In the genomic region with DNA sequence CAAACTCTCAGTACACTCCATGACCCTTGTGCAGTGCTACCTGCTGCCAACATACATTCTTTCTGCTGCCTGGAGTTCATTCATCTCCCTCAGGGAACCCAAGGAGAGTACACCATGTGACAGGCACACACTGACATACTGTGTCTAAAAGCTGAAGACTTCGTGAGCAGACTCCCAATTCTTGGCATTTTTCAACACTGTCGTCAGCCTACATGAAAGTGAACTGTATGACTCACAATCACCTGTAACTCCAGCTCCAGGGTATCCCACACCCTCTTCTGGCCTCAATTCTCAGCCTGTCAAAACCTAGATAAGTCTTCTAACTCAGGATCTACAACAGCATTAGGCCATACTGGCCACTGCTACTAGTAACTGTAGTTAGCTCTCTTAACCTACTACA, we compare ENCODE assay signal across 18 mouse cellular contexts. TPM values are rescaled to one million over a fixed set of nuclear protein-coding genes. Genes with fewer than 3 reads are reported as not detected.
A peak's percentile ranks its signal among the peaks of the same experiment; 100 is the strongest.
DNase-seq lines count a peak whose midpoint lies in the region; ATAC-seq and TF ChIP-seq lines count a peak whose summit lies in the region.
"Had no signal": no experiment of that assay in that cellular context is flagged by ENCODE, and none has a peak within 500 bp of the region (broad histone marks: within the 10 kb centered on the region; RNA-seq: fewer than 3 reads in every experiment).

No protein-coding gene starts in this region.

- H3K36me3 ChIP-seq in stomach, postnatal 0 days (ENCODE audit: control insufficient read depth, insufficient read depth, low read length) = no peaks in the 10 kb centered on the region
- H3K36me3 ChIP-seq in hindbrain, embryonic 12.5 days = no peaks in the 10 kb centered on the region
- H3K36me3 ChIP-seq: heart, embryonic 15.5 days had no signal

- no peak overlapping the region for H3K4me2 ChIP-seq in stomach, postnatal 0 days (replicated peaks; ENCODE audit: low read depth)
- H3K4me2 ChIP-seq in hindbrain, embryonic 12.5 days (replicated peaks) = no peak overlapping the region
- H3K4me2 ChIP-seq: heart, embryonic 15.5 days had no signal

- peak overlapping the region; percentile 62; the same call in 1 of the 2 replicates for H3K27ac ChIP-seq in cerebellum, adult 2 months (ENCODE audit: insufficient read depth, low read length)
- H3K27ac ChIP-seq in stomach, postnatal 0 days (replicated peaks) = no peak overlapping the region
- no peak overlapping the region for H3K27ac ChIP-seq in hindbrain, embryonic 12.5 days
- H3K27ac ChIP-seq: gastrocnemius, adult 2 months; heart, embryonic 15.5 days had no signal

- no peaks in the 10 kb centered on the region for H3K4me1 ChIP-seq in cerebellum, adult 2 months (ENCODE audit: control insufficient read depth, insufficient read depth, low read length)
- no peaks in the 10 kb centered on the region for H3K4me1 ChIP-seq in stomach, postnatal 0 days (replicated peaks; ENCODE audit: control insufficient read depth, insufficient read depth)
- H3K4me1 ChIP-seq in hindbrain, embryonic 12.5 days = peaks cover 18% of the 10 kb centered on the region

- ATAC-seq in stomach, postnatal 0 days (ENCODE audit: low FRiP score, low TSS enrichment) = 0 out of 2 replicates have a peak, but pooled peaks have one; percentile 8
- ATAC-seq in hindbrain, embryonic 12.5 days (ENCODE audit: low FRiP score) = no peak
- ATAC-seq: forebrain, embryonic 16.5 days; inflammation-experienced regulatory T-cells, adult 6 months; liver, postnatal 0 days had no signal

- 79% methylated on average over 2 of the region's 2 CpGs for WGBS in cerebellum, adult 2 months
- WGBS in stomach, postnatal 0 days = 58% methylated on average over 2 of the region's 2 CpGs
- WGBS in hindbrain, embryonic 12.5 days = 78% methylated on average over 2 of the region's 2 CpGs

- no peak for TF ChIP-seq EP300 in stomach, postnatal 0 days (optimal IDR thresholded peaks at IDR 0.05)

- no peak overlapping the region for H3K9ac ChIP-seq in stomach, postnatal 0 days (ENCODE audit: low read length)
- no peak overlapping the region for H3K9ac ChIP-seq in hindbrain, embryonic 12.5 days
- H3K9ac ChIP-seq: heart, embryonic 15.5 days; liver, postnatal 0 days had no signal

- no peak for DNase-seq in cerebellum, adult 2 months
- no peak for DNase-seq in cerebellum, postnatal 36 days
- peak; percentile 52 for DNase-seq in kidney, postnatal 14 days
- DNase-seq in kidney, adult 9 months = no peak
- peak; percentile 12 for DNase-seq in lung, postnatal 36 days
- DNase-seq in lung, postnatal 25 days (ENCODE audit: low spot score) = no peak
- no peak for DNase-seq in stomach, postnatal 0 days (ENCODE audit: low spot score)
- DNase-seq: cerebellum, postnatal 10 days; gastrocnemius, adult 2 months; liver; liver, postnatal 0 days; right cerebral cortex, adult 18-20 months; thymus, adult 2 months had no signal

- H3K4me3 ChIP-seq in cerebellum, adult 2 months (replicated peaks; ENCODE audit: insufficient read depth, low read depth, low read length) = no peak overlapping the region
- no peak overlapping the region for H3K4me3 ChIP-seq in stomach, postnatal 0 days (ENCODE audit: low read depth, low read length)
- H3K4me3 ChIP-seq in hindbrain, embryonic 12.5 days = no peak overlapping the region
- H3K4me3 ChIP-seq: erythroblast, embryonic 14.5 days; gastrocnemius, adult 2 months; heart, embryonic 15.5 days had no signal

- TF ChIP-seq CTCF in cerebellum, adult 2 months (IDR thresholded peaks at IDR 0.05; ENCODE audit: borderline replicate concordance, insufficient read depth, low read depth, low read length) = no peak
- TF ChIP-seq CTCF in stomach, postnatal 0 days (IDR thresholded peaks at IDR 0.05; ENCODE audit: low read depth) = no peak

- no peak for TF ChIP-seq POLR2A in cerebellum, adult 2 months (IDR thresholded peaks at IDR 0.05; ENCODE audit: borderline replicate concordance, insufficient read depth, low read length)

- H3K9me3 ChIP-seq in stomach, postnatal 0 days (ENCODE audit: control insufficient read depth, low read length) = no peaks in the 10 kb centered on the region
- no peaks in the 10 kb centered on the region for H3K9me3 ChIP-seq in hindbrain, embryonic 12.5 days (replicated peaks)
- H3K9me3 ChIP-seq: heart, embryonic 15.5 days had no signal

- no peaks in the 10 kb centered on the region; the same call in 1 of the 2 replicates for H3K27me3 ChIP-seq in cerebellum, adult 2 months (ENCODE audit: control insufficient read depth, insufficient read depth, low read length)
- no peaks in the 10 kb centered on the region for H3K27me3 ChIP-seq in stomach, postnatal 0 days (ENCODE audit: control insufficient read depth, insufficient read depth, low read length)
- peaks cover 25% of the 10 kb centered on the region for H3K27me3 ChIP-seq in hindbrain, embryonic 12.5 days

RNA-seq across cellular contexts. Expression of a gene that starts 5.6 kb away (rescaled TPM):
- polyA plus RNA-seq in cerebellum, adult 2 months (2012; rRNA removed) = 22.3 and 23.9 TPM in 2 replicates
- 38.5 and 42.1 TPM in 2 replicates for polyA plus RNA-seq in stomach, postnatal 0 days (2015; fragmentation: Nextera tagmentation; extraction: Ambion mirVana)
- polyA plus RNA-seq in hindbrain, embryonic 12.5 days (2016; fragmentation: Nextera tagmentation; extraction: Ambion mirVana) = 94.2 and 94.3 TPM in 2 replicates

Comparison
In these comparisons a context has a peak if more than half of its experiments do, and no peak if none do; other contexts are left out.
1. DNase-seq: peak in kidney, postnatal 14 days (single experiment) and lung, postnatal 36 days (single experiment); none in cerebellum, adult 2 months (0 of 2), cerebellum, postnatal 36 days (0 of 2), kidney, adult 9 months (single experiment), lung, postnatal 25 days (single experiment) and stomach, postnatal 0 days (single experiment).